Mouse (Mus musculus): ENCODE measurements around the gene Shb. TPM values are rescaled to one million over a fixed set of nuclear protein-coding genes. Genes with fewer than 3 reads are reported as not detected.

Shb gene
- polyA plus RNA-seq, 1 experiment from 2014 or later = 3.1 TPM

GRCm38 (mm10) chr4:45467115-45467912 lies 65.0 kb downstream of the Shb start:
- H3K27me3 ChIP-seq (ENCODE audit: insufficient read depth, low read length) = no peaks in the 10 kb centered on the region
- H3K27ac ChIP-seq (ENCODE audit: low read length) = no peak overlapping the region
- peaks cover 6% of the 10 kb centered on the region; the same call in 1 of the 2 replicates for H3K9me3 ChIP-seq (ENCODE audit: low read length)
- 71% methylated on average over 12 of the region's 12 CpGs for WGBS
- no peak overlapping the region for H3K4me2 ChIP-seq (replicated peaks; ENCODE audit: low read depth, low read length)
- ATAC-seq (ENCODE audit: low FRiP score, low TSS enrichment) = no peak
- H3K36me3 ChIP-seq (ENCODE audit: insufficient read depth, low read length) = no peaks in the 10 kb centered on the region
- H3K4me1 ChIP-seq (ENCODE audit: insufficient read depth, low read length) = peaks cover 43% of the 10 kb centered on the region
- no peak overlapping the region for H3K4me3 ChIP-seq (ENCODE audit: low read length)
- H3K9ac ChIP-seq (replicated peaks; ENCODE audit: low read length) = no peak overlapping the region

DNA sequence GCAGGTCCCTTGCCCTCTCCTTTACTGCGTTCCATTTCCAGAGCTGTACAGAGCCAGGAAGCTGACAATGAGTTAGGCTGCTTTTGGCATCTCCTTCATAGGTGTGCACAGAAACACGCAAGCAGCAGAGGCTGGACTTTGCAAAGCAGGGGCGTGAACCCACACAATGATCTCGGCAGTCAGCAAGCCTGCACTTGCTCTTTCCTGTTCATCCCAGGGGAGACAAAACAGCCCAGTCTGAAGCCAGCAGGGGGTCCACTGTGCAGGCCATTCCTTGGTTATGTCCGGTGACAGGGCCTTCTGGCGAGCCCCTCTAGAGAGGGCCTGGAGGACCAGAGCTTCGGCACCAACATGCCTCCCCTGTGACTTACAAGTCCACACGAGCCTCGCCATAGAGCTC lies 67.3 kb downstream of the Shb start:
- H3K9me3 ChIP-seq (ENCODE audit: low read length) = no peaks in the 10 kb centered on the region
- H3K36me3 ChIP-seq (ENCODE audit: insufficient read depth, low read length) = no peaks in the 10 kb centered on the region
- no peak overlapping the region for H3K9ac ChIP-seq (replicated peaks; ENCODE audit: low read length)
- 84% methylated on average over 9 of the region's 9 CpGs for WGBS
- no peak for ATAC-seq (ENCODE audit: low FRiP score, low TSS enrichment)
- peaks cover 41% of the 10 kb centered on the region for H3K4me1 ChIP-seq (ENCODE audit: insufficient read depth, low read length)
- no peak overlapping the region for H3K27ac ChIP-seq (ENCODE audit: low read length)
- H3K27me3 ChIP-seq (ENCODE audit: insufficient read depth, low read length) = no peaks in the 10 kb centered on the region
- H3K4me3 ChIP-seq (ENCODE audit: low read length) = no peak overlapping the region
- H3K4me2 ChIP-seq (replicated peaks; ENCODE audit: low read depth, low read length) = no peak overlapping the region

DNA sequence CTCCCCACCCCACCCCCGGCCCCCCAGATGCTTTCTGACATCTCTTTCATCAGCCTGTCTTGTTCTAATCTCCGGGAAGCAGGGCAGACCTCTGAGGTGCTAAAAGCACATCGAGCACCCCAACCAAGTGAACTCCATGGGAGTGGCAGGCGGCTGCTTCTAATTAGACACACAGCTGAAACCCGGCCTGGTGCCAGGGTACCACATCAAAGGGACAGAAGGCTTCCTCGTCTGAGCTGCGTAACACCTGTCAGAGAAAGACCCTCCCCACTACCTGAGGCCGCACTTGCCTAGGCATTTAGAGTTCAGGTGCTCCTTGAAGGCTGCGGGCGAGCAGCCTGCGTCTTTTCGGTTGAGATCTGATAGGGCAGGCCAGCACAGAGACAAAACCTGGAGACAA lies 67.7 kb downstream of the Shb start:
- H3K4me1 ChIP-seq (ENCODE audit: insufficient read depth, low read length) = peaks cover 46% of the 10 kb centered on the region
- no peak overlapping the region for H3K9ac ChIP-seq (replicated peaks; ENCODE audit: low read length)
- WGBS = 65% methylated on average over 12 of the region's 12 CpGs
- ATAC-seq (ENCODE audit: low FRiP score, low TSS enrichment) = no peak
- no peaks in the 10 kb centered on the region for H3K36me3 ChIP-seq (ENCODE audit: insufficient read depth, low read length)
- no peak overlapping the region for H3K4me2 ChIP-seq (replicated peaks; ENCODE audit: low read depth, low read length)
- H3K27me3 ChIP-seq (ENCODE audit: insufficient read depth, low read length) = no peaks in the 10 kb centered on the region
- H3K27ac ChIP-seq (ENCODE audit: low read length) = no peak overlapping the region
- no peaks in the 10 kb centered on the region for H3K9me3 ChIP-seq (ENCODE audit: low read length)
- H3K4me3 ChIP-seq (ENCODE audit: low read length) = no peak overlapping the region

DNA sequence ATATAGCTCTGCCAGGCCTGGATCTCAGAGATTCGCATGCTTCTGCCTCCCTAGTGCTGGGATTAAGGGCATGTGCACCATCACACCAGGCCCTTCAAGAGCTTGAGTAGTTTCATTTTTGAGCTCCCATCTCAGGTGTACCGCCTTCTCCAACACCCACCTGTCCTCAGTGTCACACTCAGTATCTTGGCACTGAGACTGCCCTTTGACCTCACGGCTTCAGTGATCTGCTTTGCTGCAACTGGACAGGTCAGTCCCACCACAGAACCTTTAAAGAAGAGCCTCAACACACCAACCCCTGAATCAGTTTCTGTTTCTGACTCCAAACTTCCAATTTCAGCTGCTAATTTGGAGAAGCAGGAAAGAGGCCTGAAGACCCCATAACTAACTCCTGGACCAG lies 68.1 kb downstream of the Shb start:
- peaks cover 48% of the 10 kb centered on the region for H3K4me1 ChIP-seq (ENCODE audit: insufficient read depth, low read length)
- no peak overlapping the region for H3K27ac ChIP-seq (ENCODE audit: low read length)
- H3K9ac ChIP-seq (replicated peaks; ENCODE audit: low read length) = no peak overlapping the region
- H3K27me3 ChIP-seq (ENCODE audit: insufficient read depth, low read length) = no peaks in the 10 kb centered on the region
- H3K4me2 ChIP-seq (replicated peaks; ENCODE audit: low read depth, low read length) = no peak overlapping the region
- WGBS = 94% methylated on average over 3 of the region's 3 CpGs
- no peaks in the 10 kb centered on the region for H3K9me3 ChIP-seq (ENCODE audit: low read length)
- no peak for ATAC-seq (ENCODE audit: low FRiP score, low TSS enrichment)
- H3K4me3 ChIP-seq (ENCODE audit: low read length) = no peak overlapping the region
- H3K36me3 ChIP-seq (ENCODE audit: insufficient read depth, low read length) = no peaks in the 10 kb centered on the region

DNA sequence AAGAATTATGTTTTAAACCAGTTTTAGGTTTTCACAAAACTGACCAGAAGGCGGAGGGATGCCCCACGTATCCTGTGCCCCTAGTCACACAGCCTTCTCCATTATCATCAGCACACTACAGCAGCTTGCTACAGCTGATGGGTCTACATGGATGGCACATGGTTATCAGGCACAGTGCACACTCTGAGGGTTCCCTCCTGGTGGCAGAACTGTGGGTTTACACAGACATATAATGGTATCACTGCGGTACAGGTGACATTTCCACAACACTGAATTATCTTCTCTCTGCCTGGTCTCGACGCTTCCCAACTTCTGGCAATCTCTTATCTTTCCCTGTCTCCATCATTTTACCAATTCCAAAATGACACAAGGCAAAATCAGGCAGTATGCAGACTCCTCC lies 69.6 kb downstream of the Shb start:
- no peak overlapping the region for H3K27ac ChIP-seq (ENCODE audit: low read length)
- H3K4me2 ChIP-seq (replicated peaks; ENCODE audit: low read depth, low read length) = no peak overlapping the region
- 88% methylated on average over 5 of the region's 5 CpGs for whole genome bisulfite sequencing
- no peak for ATAC-seq (ENCODE audit: low FRiP score, low TSS enrichment)
- H3K36me3 ChIP-seq (ENCODE audit: insufficient read depth, low read length) = no peaks in the 10 kb centered on the region
- no peaks in the 10 kb centered on the region for H3K9me3 ChIP-seq (ENCODE audit: low read length)
- no peak overlapping the region for H3K4me3 ChIP-seq (ENCODE audit: low read length)
- no peaks in the 10 kb centered on the region for H3K27me3 ChIP-seq (ENCODE audit: insufficient read depth, low read length)
- no peak overlapping the region for H3K9ac ChIP-seq (replicated peaks; ENCODE audit: low read length)
- H3K4me1 ChIP-seq (ENCODE audit: insufficient read depth, low read length) = peaks cover 45% of the 10 kb centered on the region

GRCm38 (mm10) chr4:45461661-45462060 lies 70.6 kb downstream of the Shb start:
- H3K9ac ChIP-seq (replicated peaks; ENCODE audit: low read length) = no peak overlapping the region
- H3K4me1 ChIP-seq (ENCODE audit: insufficient read depth, low read length) = peaks cover 35% of the 10 kb centered on the region
- no peak overlapping the region for H3K4me3 ChIP-seq (ENCODE audit: low read length)
- no peaks in the 10 kb centered on the region for H3K36me3 ChIP-seq (ENCODE audit: insufficient read depth, low read length)
- H3K9me3 ChIP-seq (ENCODE audit: low read length) = no peaks in the 10 kb centered on the region
- no peak for ATAC-seq (ENCODE audit: low FRiP score, low TSS enrichment)
- no peaks in the 10 kb centered on the region for H3K27me3 ChIP-seq (ENCODE audit: insufficient read depth, low read length)
- H3K4me2 ChIP-seq (replicated peaks; ENCODE audit: low read depth, low read length) = no peak overlapping the region
- WGBS = 6% methylated on average over 7 of the region's 7 CpGs
- no peak overlapping the region for H3K27ac ChIP-seq (ENCODE audit: low read length)

DNA sequence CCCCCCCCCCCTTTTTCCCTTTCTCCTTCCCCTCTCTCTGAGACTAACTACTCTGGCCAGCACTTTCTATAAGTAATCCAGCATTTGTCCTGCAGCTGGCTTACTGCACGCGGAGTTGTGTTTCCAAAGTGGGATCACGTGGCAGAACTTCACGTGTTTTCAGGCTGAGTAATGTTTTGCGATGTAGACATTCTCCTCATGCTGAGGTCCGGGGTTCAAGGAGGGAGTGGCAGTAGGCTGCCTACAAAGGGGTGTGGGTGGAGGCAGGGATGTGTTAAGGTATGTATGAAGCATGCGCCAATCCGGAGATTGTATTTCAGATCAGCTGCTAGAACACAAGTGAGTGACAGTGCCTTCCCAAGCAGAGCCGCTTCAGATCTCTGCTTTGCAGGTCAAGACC lies 72.9 kb downstream of the Shb start:
- no peaks in the 10 kb centered on the region for H3K27me3 ChIP-seq (ENCODE audit: insufficient read depth, low read length)
- WGBS = 29% methylated on average over 9 of the region's 9 CpGs
- no peak overlapping the region for H3K4me3 ChIP-seq (ENCODE audit: low read length)
- peak; percentile 64; the same call in 1 of the 2 replicates for ATAC-seq (ENCODE audit: low FRiP score, low TSS enrichment)
- 0 out of 2 replicates have a peak, but pooled peaks cover 4% of the 10 kb centered on the region for H3K36me3 ChIP-seq (ENCODE audit: insufficient read depth, low read length)
- peaks cover 31% of the 10 kb centered on the region for H3K4me1 ChIP-seq (ENCODE audit: insufficient read depth, low read length)
- no peak overlapping the region for H3K9ac ChIP-seq (replicated peaks; ENCODE audit: low read length)
- no peaks in the 10 kb centered on the region for H3K9me3 ChIP-seq (ENCODE audit: low read length)
- H3K27ac ChIP-seq (ENCODE audit: low read length) = no peak overlapping the region
- no peak overlapping the region for H3K4me2 ChIP-seq (replicated peaks; ENCODE audit: low read depth, low read length)

- H3K9ac ChIP-seq (replicated peaks; ENCODE audit: low read length) = no peak overlapping the region
- no peaks in the 10 kb centered on the region for H3K9me3 ChIP-seq (ENCODE audit: low read length)
- H3K27ac ChIP-seq (ENCODE audit: low read length) = no peak overlapping the region
- H3K4me2 ChIP-seq (replicated peaks; ENCODE audit: low read depth, low read length) = no peak overlapping the region
- no peak for ATAC-seq (ENCODE audit: low FRiP score, low TSS enrichment)
- H3K36me3 ChIP-seq (ENCODE audit: insufficient read depth, low read length) = 0 out of 2 replicates have a peak, but pooled peaks cover 4% of the 10 kb centered on the region
- H3K4me3 ChIP-seq (ENCODE audit: low read length) = no peak overlapping the region
- H3K4me1 ChIP-seq (ENCODE audit: insufficient read depth, low read length) = peaks cover 43% of the 10 kb centered on the region
- H3K27me3 ChIP-seq (ENCODE audit: insufficient read depth, low read length) = no peaks in the 10 kb centered on the region
- 89% methylated on average over 2 of the region's 2 CpGs for WGBS
Observed at GRCm38 (mm10) chr4:45457543-45457942, 74.7 kb downstream of the Shb start.

DNA sequence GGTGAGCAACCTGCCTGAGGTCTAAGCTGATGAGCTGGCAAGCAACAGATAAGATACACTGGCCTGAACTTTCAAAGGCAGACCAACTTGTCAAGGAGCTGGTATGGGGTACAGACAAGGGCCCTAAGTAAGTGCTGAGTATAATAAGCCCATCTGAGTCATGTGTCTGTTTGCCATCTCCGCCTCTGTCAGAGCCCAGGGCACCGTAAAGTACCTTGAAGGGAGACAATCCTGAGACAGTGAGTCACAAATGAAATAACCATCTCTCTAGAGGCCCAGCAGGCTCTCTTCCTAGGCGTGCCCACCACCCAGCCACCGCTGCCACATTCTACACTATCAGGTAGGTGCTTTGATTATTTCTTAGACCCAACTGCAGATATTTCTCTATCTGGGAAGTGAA lies 77.3 kb downstream of the Shb start:
- Histone ChIP-seq H3K27me3 (ENCODE audit: insufficient read depth, low read length) (no peaks in the 10 kb centered on the region), H3K4me3 (ENCODE audit: low read length) (no peak overlapping the region), H3K9me3 (ENCODE audit: low read length) (no peaks in the 10 kb centered on the region), H3K27ac (ENCODE audit: low read length) (no peak overlapping the region), H3K4me2 (replicated peaks; ENCODE audit: low read depth, low read length) (no peak overlapping the region), H3K4me1 (ENCODE audit: insufficient read depth, low read length) (peaks cover 57% of the 10 kb centered on the region), H3K9ac (replicated peaks; ENCODE audit: low read length) (no peak overlapping the region), H3K36me3 (ENCODE audit: insufficient read depth, low read length) (0 out of 2 replicates have a peak, but pooled peaks cover 4% of the 10 kb centered on the region)
- 90% methylated on average over 4 of the region's 4 CpGs for WGBS
- ATAC-seq (ENCODE audit: low FRiP score, low TSS enrichment) = no peak

DNA sequence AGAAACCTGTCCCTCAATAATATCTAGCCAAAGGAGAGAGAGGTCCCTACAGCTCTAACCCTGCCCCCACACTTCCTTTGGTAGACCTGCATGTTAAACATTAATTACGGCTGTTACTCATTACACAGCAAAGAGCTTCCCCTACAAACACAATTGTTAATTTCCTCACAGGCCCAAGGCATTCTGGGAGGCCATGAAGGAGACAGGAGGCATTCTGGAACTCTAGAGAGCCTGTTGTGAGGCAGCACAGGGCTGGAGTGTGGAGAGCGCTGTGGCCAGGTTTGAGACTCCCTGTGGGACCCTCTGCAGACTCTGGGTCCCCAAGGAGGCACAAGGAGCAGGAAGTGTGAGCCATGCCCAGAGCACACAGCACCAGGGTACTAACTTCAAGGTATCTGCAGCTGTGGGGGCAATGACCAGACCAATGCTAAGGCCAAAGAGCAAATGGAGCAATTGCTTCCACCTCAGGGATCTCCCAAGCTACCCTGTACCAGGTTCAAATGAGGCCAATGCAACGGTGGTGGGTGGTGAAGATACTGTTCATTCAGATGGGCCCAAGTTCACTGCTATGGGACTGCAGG lies 78.9 kb downstream of the Shb start:
- Histone ChIP-seq H3K4me3 (ENCODE audit: low read length) (no peak overlapping the region), H3K9me3 (ENCODE audit: low read length) (no peaks in the 10 kb centered on the region), H3K4me2 (replicated peaks; ENCODE audit: low read depth, low read length) (no peak overlapping the region), H3K27ac (ENCODE audit: low read length) (peak overlapping the region; percentile 96), H3K4me1 (ENCODE audit: insufficient read depth, low read length) (peaks cover 46% of the 10 kb centered on the region), H3K36me3 (ENCODE audit: insufficient read depth, low read length) (0 out of 2 replicates have a peak, but pooled peaks cover 4% of the 10 kb centered on the region), H3K9ac (replicated peaks; ENCODE audit: low read length) (peak overlapping the region; percentile 24; the same call in 1 of the 2 replicates), H3K27me3 (ENCODE audit: insufficient read depth, low read length) (no peaks in the 10 kb centered on the region)
- peak; percentile 83 for ATAC-seq (ENCODE audit: low FRiP score, low TSS enrichment)
- 37% methylated on average over 3 of the region's 3 CpGs for WGBS

All from kidney, embryonic 16.5 days (tissue).